Mouse (Mus musculus) right cerebral cortex, postnatal 14 days (tissue): ENCODE results near the gene Pnma5.

Experiments
- DNase-seq: peaks from one replicate; pipeline ENCODE4 v3.0.0; 2022

Gene Pnma5

GRCm38 (mm10) chrX:72985607-72986006 lies 51.3 kb downstream of the Pnma5 start:
- no peak for DNase-seq
